Mouse (Mus musculus) thymus, adult 2 months (tissue): Measurements from ENCODE around the gene Slc2a5.

Experiments used
- CTCF ChIP-seq: fragments of 200-500 bp; IDR thresholded peaks from 2 replicates; pipeline ENCODE4 v1.5.1; 2012; ENCODE audit warnings: mild to moderate bottlenecking, control low read depth, low read length, moderate library complexity, borderline replicate concordance; ENCODE audit not compliant: control insufficient read depth, poor library complexity, insufficient read depth; ENCODE audit errors: extremely low read depth
- POLR2A ChIP-seq: fragments of 200-500 bp; IDR thresholded peaks from 2 replicates; pipeline ENCODE4 v1.6.1; 2012; ENCODE audit warnings: mild to moderate bottlenecking, low read length, control low read depth, moderate library complexity; ENCODE audit not compliant: control insufficient read depth, poor library complexity, insufficient read depth; ENCODE audit errors: extremely low read depth

GRCm38 (mm10) chr4:150117311-150117710 lies 1.8 kb upstream of the Slc2a5 start:
- no peak for TF ChIP-seq CTCF
- TF ChIP-seq POLR2A = no peak
